Mouse (Mus musculus): ENCODE measurements around the gene Adgrv1.

DNA sequence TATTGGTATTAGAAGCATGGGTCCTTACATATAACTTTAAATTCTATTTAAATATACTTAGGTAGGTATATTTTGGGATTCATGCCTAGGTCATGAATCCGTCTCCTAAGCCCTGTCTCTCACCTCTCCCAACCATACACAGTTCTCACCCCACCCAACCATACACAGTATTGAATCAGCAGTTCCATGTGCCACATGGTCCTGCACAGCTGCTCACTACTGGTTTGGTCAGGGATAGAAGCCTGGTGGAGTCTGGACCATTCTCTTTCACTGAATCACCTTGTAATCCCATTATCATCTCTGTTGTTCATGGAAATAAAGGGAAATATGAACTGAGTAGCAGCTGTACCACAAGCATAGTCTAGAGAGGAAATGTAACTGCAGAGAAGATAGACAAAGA is 359.1 kb downstream of the Adgrv1 start:
- TF ChIP-seq CTCF (IDR thresholded peaks at IDR 0.05; ENCODE audit: low read depth) (no peak), EP300 (optimal IDR thresholded peaks at IDR 0.05) (no peak)

Data from stomach, postnatal 0 days (tissue).